Mouse (Mus musculus) heart, embryonic 11.5 days (tissue): ENCODE results near the gene Fgd2. TPM values are rescaled to one million over a fixed set of nuclear protein-coding genes. Genes with fewer than 3 reads are reported as not detected.

Source experiments
- ATAC-seq: fragments of 200-750 bp; cut with Nextera tagmentation; replicated peaks from 2 replicates; pipeline ENCODE4 v1.8.0; 2017; ENCODE audit warnings: moderate library complexity; ENCODE audit not compliant: insufficient number of reproducible peaks, low FRiP score, low TSS enrichment
- H3K27ac ChIP-seq: fragments of 300-500 bp; sonication (generic); 2 replicates; pipeline ENCODE4 v1.5.1; 2014; ENCODE audit warnings: mild to moderate bottlenecking, low read depth, low read length
- H3K27me3 ChIP-seq: fragments of 300-500 bp; sonication (generic); 2 replicates; pipeline ENCODE4 v1.6.1; 2014; ENCODE audit warnings: mild to moderate bottlenecking, low read length, mixed read lengths; ENCODE audit not compliant: control insufficient read depth, insufficient read depth
- H3K36me3 ChIP-seq: fragments of 300-500 bp; sonication (generic); 2 replicates; pipeline ENCODE4 v1.6.1; 2014; ENCODE audit warnings: mild to moderate bottlenecking, low read length, moderate library complexity, mixed read lengths; ENCODE audit not compliant: control insufficient read depth, insufficient read depth
- H3K4me1 ChIP-seq: fragments of 300-500 bp; sonication (generic); 2 replicates; pipeline ENCODE4 v1.6.1; 2014; ENCODE audit warnings: low read length; ENCODE audit not compliant: control insufficient read depth, insufficient read depth
- H3K4me2 ChIP-seq: fragments of 300-500 bp; sonication (generic); 2 replicates; pipeline ENCODE4 v1.6.1; 2014; ENCODE audit warnings: mild to moderate bottlenecking, moderate library complexity
- H3K4me3 ChIP-seq: fragments of 300-500 bp; sonication (generic); 2 replicates; pipeline ENCODE4 v1.5.1; 2014; ENCODE audit warnings: low read depth, low read length
- H3K9ac ChIP-seq: fragments of 300-500 bp; sonication (generic); 2 replicates; pipeline ENCODE4 v1.6.1; 2014; ENCODE audit warnings: mild to moderate bottlenecking, low read depth, low read length, moderate library complexity
- H3K9me3 ChIP-seq: fragments of 300-500 bp; sonication (generic); replicated peaks from 2 replicates; pipeline ENCODE4 v1.6.1; 2016; ENCODE audit warnings: low read length; ENCODE audit not compliant: control insufficient read depth
- WGBS: fragments of 180-500 bp; shearing (Covaris S2); extraction: QIAGEN DNeasy Blood & Tissue Kit; methylation state at CpG from one replicate; pipeline ENCODE4 v1.1.7; 2014; ENCODE audit not compliant: insufficient replicate concordance; 5-methylcytosine and 5-hydroxymethylcytosine counted together
- polyA plus RNA-seq: library from polyadenylated mRNA; unstranded; fragments of >200 nt; fragmentation: Nextera tagmentation; extraction: Ambion mirVana; gene quantifications from 2 replicates; pipeline ENCODE4 v1.2.1, GENCODE M21; 2014

Fgd2 gene
- polyA plus RNA-seq, 1 experiment from 2014 or later, result 2.3 TPM

DNA sequence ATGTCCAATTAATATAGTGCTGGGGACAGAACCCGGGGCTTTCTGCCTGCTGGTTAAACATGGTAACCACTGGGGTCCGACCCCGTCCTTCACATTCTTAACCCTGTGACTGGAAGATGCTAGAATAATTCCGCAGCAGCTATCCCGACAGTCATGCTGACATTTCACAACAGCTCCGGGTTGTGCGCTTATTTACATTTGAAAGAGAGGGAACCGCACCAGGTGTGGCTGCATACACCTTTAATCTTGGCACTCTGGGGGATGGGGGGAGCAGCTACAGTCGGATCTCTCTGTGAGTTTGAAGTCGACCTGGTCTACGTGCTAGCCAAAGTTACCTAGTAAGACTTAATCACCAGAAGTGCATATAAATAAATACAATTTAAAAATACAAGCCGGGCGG, 44.8 kb downstream of the Fgd2 start:
- Histone ChIP-seq H3K27ac (no peak overlapping the region), H3K36me3 (no peaks in the 10 kb centered on the region), H3K4me1 (peaks cover 2% of the 10 kb centered on the region; the same call in 1 of the 2 replicates), H3K27me3 (no peaks in the 10 kb centered on the region), H3K4me2 (no peak overlapping the region), H3K4me3 (no peak overlapping the region), H3K9me3 (no peaks in the 10 kb centered on the region), H3K9ac (no peak overlapping the region)
- 52% methylated on average over 13 of the region's 13 CpGs for WGBS
- no peak for ATAC-seq

DNA sequence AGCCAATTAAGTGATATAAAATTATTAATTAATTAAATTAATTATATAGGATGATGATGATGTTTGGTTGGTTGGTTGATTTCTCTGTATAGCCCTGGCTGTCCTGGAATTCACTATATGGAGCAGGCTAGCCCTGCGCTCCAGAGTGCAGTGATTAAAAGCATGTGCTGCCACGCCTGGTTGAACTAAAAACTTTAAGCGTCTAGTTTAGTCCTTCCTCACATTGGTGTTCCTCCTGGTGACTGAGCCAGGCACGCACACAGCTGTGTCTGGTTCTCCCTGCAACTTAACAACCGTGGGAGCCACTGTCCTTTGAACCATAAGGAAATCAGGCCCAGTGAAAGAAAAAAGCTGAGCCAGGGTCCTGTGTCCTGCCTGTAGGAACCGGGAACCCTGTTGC, 45.4 kb downstream of the Fgd2 start:
- H3K4me2 ChIP-seq, result no peak overlapping the region
- WGBS, result 67% methylated on average over 6 of the region's 6 CpGs
- no peaks in the 10 kb centered on the region for H3K9me3 ChIP-seq
- H3K27ac ChIP-seq, result no peak overlapping the region
- no peaks in the 10 kb centered on the region for H3K27me3 ChIP-seq
- H3K9ac ChIP-seq, result no peak overlapping the region
- H3K4me1 ChIP-seq, result peaks cover 2% of the 10 kb centered on the region; the same call in 1 of the 2 replicates
- ATAC-seq, result no peak
- no peak overlapping the region for H3K4me3 ChIP-seq
- no peaks in the 10 kb centered on the region for H3K36me3 ChIP-seq

- Histone ChIP-seq H3K27me3 (no peaks in the 10 kb centered on the region), H3K4me3 (no peak overlapping the region), H3K9me3 (no peaks in the 10 kb centered on the region), H3K4me2 (no peak overlapping the region), H3K4me1 (peaks cover 2% of the 10 kb centered on the region; the same call in 1 of the 2 replicates), H3K9ac (no peak overlapping the region), H3K36me3 (no peaks in the 10 kb centered on the region), H3K27ac (no peak overlapping the region)
- ATAC-seq, result no peak
- WGBS, result 75% methylated on average over 5 of the region's 5 CpGs
These were observed 46.7 kb downstream of the Fgd2 start for GRCm38 (mm10) chr17:29407405-29407804.

DNA sequence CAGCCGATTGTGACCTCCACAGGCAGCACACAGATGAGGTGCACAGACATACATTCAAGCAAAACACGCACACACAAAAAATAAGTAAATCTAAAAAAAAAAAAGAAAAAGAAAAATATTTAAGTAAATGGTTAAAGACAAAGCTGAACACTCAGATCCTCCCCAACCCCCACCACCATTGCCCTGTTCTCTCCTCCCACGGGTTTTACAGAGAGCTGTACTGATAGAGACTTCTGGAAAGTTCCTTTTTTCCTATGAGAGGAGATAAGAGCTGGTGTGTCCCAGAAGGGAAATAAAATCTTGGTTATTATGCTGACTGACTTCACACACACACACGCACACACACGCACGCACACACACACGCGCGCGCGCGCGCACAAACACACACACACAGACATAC, 47.6 kb downstream of the Fgd2 start:
- Histone ChIP-seq H3K9ac (no peak overlapping the region), H3K4me1 (peaks cover 2% of the 10 kb centered on the region; the same call in 1 of the 2 replicates), H3K27ac (no peak overlapping the region), H3K9me3 (no peaks in the 10 kb centered on the region), H3K4me2 (no peak overlapping the region), H3K4me3 (no peak overlapping the region), H3K27me3 (no peaks in the 10 kb centered on the region), H3K36me3 (no peaks in the 10 kb centered on the region)
- ATAC-seq, result no peak
- 83% methylated on average over 13 of the region's 13 CpGs for WGBS

GRCm38 (mm10) chr17:29409800-29410343, 49.2 kb downstream of the Fgd2 start:
- no peak overlapping the region for H3K9ac ChIP-seq
- no peak overlapping the region for H3K27ac ChIP-seq

DNA sequence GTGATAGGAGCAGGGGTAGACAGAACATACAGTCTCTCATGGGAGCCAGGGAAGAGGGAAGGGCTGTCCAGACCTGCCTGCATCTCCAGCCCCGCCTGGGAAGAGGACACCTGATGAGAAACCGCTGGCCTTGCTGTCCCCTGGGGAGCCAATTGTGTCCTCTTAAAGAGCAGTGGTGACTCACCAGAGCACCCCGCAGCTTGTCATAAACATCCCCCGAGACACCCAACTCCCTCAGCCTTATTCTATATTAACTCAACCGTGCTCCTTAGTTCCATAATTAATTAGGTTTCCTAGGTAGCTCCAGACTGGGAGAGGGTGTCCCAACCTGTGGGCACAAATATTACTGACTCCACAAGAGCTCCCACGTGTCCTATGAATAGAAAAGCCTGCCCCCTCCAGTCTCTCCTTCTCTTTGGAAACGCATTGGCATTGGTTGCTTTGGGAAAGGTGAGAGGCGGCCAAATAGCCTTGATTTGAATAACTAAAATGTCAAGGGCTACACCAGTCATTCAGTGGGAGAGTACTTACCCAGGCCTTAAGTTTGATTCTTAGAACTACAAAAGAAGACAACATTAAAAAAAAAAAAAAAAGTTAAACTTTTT, 51.2 kb downstream of the Fgd2 start:
- Histone ChIP-seq H3K9ac (no peak overlapping the region), H3K4me3 (no peak overlapping the region), H3K9me3 (no peaks in the 10 kb centered on the region), H3K4me1 (peaks cover 13% of the 10 kb centered on the region), H3K36me3 (no peaks in the 10 kb centered on the region), H3K27me3 (no peaks in the 10 kb centered on the region), H3K27ac (no peak overlapping the region), H3K4me2 (no peak overlapping the region)
- WGBS, result 43% methylated on average over 8 of the region's 8 CpGs
- no peak for ATAC-seq

More at GRCm38 (mm10) chr17:29409800-29410343, 49.2 kb downstream of the Fgd2 start:
- no peaks in the 10 kb centered on the region for H3K27me3 ChIP-seq
- no peak overlapping the region for H3K4me3 ChIP-seq
- no peaks in the 10 kb centered on the region for H3K9me3 ChIP-seq
- H3K4me2 ChIP-seq, result no peak overlapping the region
- H3K4me1 ChIP-seq, result peaks cover 2% of the 10 kb centered on the region; the same call in 1 of the 2 replicates
- WGBS, result 72% methylated on average over 5 of the region's 5 CpGs
- no peaks in the 10 kb centered on the region for H3K36me3 ChIP-seq
- ATAC-seq, result no peak

DNA sequence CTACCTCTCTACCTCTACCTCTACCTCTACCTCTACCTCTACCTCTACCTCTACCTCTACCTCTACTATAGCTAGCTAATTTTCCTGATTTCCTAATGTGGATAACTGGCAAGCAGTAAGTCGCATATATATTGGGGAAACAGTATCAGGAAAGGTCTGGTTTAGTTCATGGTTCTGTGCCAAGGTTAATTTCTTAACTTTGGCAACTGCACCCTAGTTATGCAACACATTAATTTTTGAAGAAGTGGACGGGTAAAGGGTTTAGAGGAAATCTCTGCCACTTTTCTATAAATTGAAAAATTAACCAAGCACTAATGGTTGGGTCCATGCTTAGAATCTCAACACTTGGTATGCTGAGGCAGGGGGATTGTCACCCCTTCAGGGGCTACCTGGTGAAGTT, 53.9 kb downstream of the Fgd2 start:
- H3K4me1 ChIP-seq, result peaks cover 12% of the 10 kb centered on the region
- no peak overlapping the region for H3K27ac ChIP-seq
- WGBS, result 81% methylated on average over 2 of the region's 2 CpGs
- ATAC-seq, result no peak
- no peaks in the 10 kb centered on the region for H3K36me3 ChIP-seq
- no peak overlapping the region for H3K4me2 ChIP-seq
- H3K9ac ChIP-seq, result no peak overlapping the region
- no peaks in the 10 kb centered on the region for H3K9me3 ChIP-seq
- no peak overlapping the region for H3K4me3 ChIP-seq
- H3K27me3 ChIP-seq, result no peaks in the 10 kb centered on the region

DNA sequence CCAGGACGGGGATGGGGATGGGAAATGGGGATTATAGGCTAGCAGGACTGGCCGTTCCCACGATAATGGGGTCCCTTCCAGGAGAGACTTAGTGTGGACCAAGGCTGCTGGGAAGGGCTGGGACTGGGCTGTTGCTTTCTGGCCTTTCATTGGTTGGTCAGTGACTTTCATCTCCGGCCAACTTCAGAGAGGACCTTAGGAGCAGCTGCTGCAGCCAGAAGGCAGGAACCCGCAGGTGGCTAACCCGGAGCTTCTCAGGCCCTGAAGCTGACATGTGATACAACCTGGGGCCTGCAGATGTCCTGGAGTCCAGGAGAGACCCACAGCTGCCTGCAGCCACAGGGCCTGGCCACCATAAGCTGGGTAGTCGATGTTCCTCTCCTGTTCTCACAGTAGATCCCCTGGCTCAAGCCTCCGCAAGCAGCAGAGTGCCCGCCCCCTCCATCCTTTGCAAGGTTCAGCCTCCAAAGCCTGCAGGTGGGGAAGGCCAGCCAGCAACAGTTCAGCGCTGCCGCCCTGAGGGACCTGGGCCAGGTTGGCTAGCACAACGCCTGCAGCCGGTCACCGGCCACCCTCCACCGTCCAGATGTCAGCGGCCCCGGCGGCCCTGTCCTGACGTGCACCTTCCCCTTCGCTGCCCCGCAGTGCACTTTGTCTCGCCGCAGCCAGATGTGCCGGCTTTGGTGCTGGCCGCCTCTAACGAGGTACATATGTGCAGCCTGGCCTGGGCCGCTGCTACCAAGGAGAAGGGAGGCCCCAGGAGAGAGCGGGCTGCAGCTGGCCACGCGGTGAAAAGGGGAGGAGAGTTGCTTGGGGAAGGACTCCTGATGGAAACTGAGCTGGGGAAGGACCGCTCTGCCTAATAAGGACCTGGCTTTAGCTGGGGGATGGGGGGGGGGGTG, 55.3 kb downstream of the Fgd2 start:
- Histone ChIP-seq H3K9ac (peak overlapping the region; percentile 59), H3K9me3 (no peaks in the 10 kb centered on the region), H3K27me3 (no peaks in the 10 kb centered on the region), H3K4me2 (peak overlapping the region; percentile 60), H3K27ac (peak overlapping the region; percentile 31), H3K4me3 (peak overlapping the region; percentile 28), H3K4me1 (peaks cover 21% of the 10 kb centered on the region), H3K36me3 (no peaks in the 10 kb centered on the region)
- 10% methylated on average over 31 of the region's 31 CpGs for WGBS
- ATAC-seq, result peak; percentile 40; the same call in 1 of the 2 replicates
